Mouse (Mus musculus): Measurements from ENCODE around the gene Bcan. TPM values are rescaled to one million over a fixed set of nuclear protein-coding genes. Genes with fewer than 3 reads are reported as not detected.
A peak's percentile ranks its signal among the peaks of the same experiment; 100 is the strongest.

The Bcan gene
- polyA plus RNA-seq, 1 experiment from 2014 or later = 0.54 TPM

DNA sequence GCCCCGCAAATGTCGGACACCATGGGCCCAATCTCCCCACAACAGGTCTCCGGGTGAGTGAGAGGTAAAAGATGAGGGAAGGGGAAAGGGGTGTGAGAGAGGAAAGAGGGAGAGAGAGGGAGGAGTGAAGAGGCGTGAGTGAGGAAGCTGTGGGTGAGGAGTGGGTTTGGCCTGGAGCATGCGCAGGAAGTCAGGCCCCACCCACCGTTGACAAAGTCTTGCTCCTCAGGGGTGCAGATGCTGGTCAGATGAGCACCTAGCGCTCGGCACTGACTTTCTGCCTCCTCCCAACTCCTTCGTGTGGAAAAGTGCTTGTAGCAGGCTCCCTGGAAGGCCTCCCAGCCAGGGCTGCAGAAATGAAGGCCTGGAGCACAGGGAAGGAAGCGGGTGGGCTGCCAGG, 10.1 kb downstream of the Bcan start:
- H3K36me3 ChIP-seq = no peaks in the 10 kb centered on the region
- WGBS = 28% methylated on average over 10 of the region's 10 CpGs
- peaks cover 67% of the 10 kb centered on the region for H3K27me3 ChIP-seq (replicated peaks)
- no peak overlapping the region for H3K4me3 ChIP-seq (replicated peaks)
- no peak overlapping the region for H3K9ac ChIP-seq
- no peak for ATAC-seq
- H3K27ac ChIP-seq = no peak overlapping the region
- H3K4me1 ChIP-seq (replicated peaks) = peaks cover 35% of the 10 kb centered on the region
- no peaks in the 10 kb centered on the region for H3K9me3 ChIP-seq
- no peak overlapping the region for H3K4me2 ChIP-seq (replicated peaks)

- no peak overlapping the region for H3K27ac ChIP-seq
- ATAC-seq = no peak
- H3K9me3 ChIP-seq = no peaks in the 10 kb centered on the region
- peaks cover 50% of the 10 kb centered on the region for H3K27me3 ChIP-seq (replicated peaks)
- H3K9ac ChIP-seq = peak overlapping the region; percentile 23
- H3K36me3 ChIP-seq = no peaks in the 10 kb centered on the region
- WGBS = 5% methylated on average over 15 of the region's 15 CpGs
- H3K4me3 ChIP-seq (replicated peaks) = peak overlapping the region; percentile 36
- peaks cover 50% of the 10 kb centered on the region for H3K4me1 ChIP-seq (replicated peaks)
- H3K4me2 ChIP-seq (replicated peaks) = peak overlapping the region; percentile 85
Observed at GRCm38 (mm10) chr3:87988068-87988467, 12.0 kb downstream of the Bcan start.

GRCm38 (mm10) chr3:87987633-87988032, 12.4 kb downstream of the Bcan start:
- WGBS = under 1% methylated on average over 15 of the region's 15 CpGs
- Histone ChIP-seq H3K4me2 (replicated peaks) (peak overlapping the region; percentile 85), H3K4me3 (replicated peaks) (peak overlapping the region; percentile 36), H3K9me3 (no peaks in the 10 kb centered on the region), H3K27ac (no peak overlapping the region; the same call in 1 of the 2 replicates), H3K27me3 (replicated peaks) (peaks cover 45% of the 10 kb centered on the region), H3K9ac (peak overlapping the region; percentile 23), H3K36me3 (no peaks in the 10 kb centered on the region), H3K4me1 (replicated peaks) (peaks cover 53% of the 10 kb centered on the region)
- ATAC-seq = peak; percentile 20; the same call in 1 of the 2 replicates

GRCm38 (mm10) chr3:87986868-87987267, 13.2 kb downstream of the Bcan start:
- peak; percentile 67 for ATAC-seq
- 0 out of 2 replicates have a peak overlapping the region, but pooled peaks have one; percentile 23 for H3K9ac ChIP-seq
- peaks cover 61% of the 10 kb centered on the region for H3K4me1 ChIP-seq (replicated peaks)
- H3K27ac ChIP-seq = peak overlapping the region; percentile 60
- peak overlapping the region; percentile 36 for H3K4me3 ChIP-seq (replicated peaks)
- H3K9me3 ChIP-seq = no peaks in the 10 kb centered on the region
- no peaks in the 10 kb centered on the region for H3K36me3 ChIP-seq
- peak overlapping the region; percentile 85 for H3K4me2 ChIP-seq (replicated peaks)
- under 1% methylated on average over 17 of the region's 17 CpGs for WGBS
- peaks cover 38% of the 10 kb centered on the region for H3K27me3 ChIP-seq (replicated peaks)

- no peaks in the 10 kb centered on the region for H3K36me3 ChIP-seq
- 0 out of 2 replicates have a peak overlapping the region, but pooled peaks have one; percentile 6 for H3K4me2 ChIP-seq (replicated peaks)
- no peak overlapping the region for H3K4me3 ChIP-seq (replicated peaks)
- H3K27ac ChIP-seq = peak overlapping the region; percentile 60
- H3K9me3 ChIP-seq = no peaks in the 10 kb centered on the region
- ATAC-seq = no peak
- H3K4me1 ChIP-seq (replicated peaks) = peaks cover 72% of the 10 kb centered on the region
- H3K9ac ChIP-seq = 0 out of 2 replicates have a peak overlapping the region, but pooled peaks have one; percentile 1
- WGBS = 39% methylated on average over 12 of the region's 12 CpGs
- peaks cover 27% of the 10 kb centered on the region for H3K27me3 ChIP-seq (replicated peaks)
Observed at GRCm38 (mm10) chr3:87985505-87986320, 14.3 kb downstream of the Bcan start.

DNA sequence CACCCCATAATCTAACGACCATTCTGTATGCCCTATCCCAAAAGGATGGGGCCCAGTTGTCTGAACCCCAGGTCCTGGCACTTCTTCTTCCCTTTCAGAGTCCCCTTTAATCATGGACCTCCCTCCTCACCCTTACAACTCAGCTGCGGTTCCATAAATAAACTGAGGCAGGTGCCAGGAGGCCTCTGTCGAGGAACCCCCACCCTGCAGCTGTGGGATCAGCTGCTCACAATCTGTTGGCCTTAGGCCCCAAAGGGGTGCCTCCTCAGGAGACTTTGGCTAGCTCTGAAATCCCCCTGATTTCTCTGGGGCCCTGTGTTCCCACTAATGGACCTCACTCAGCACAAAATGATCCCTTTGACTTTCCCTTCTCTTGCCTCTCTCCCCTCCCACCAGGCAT, 15.9 kb downstream of the Bcan start:
- no peak for ATAC-seq
- no peaks in the 10 kb centered on the region for H3K9me3 ChIP-seq
- no peak overlapping the region for H3K9ac ChIP-seq
- 33% methylated on average over 3 of the region's 3 CpGs for WGBS
- peak overlapping the region; percentile 46 for H3K4me2 ChIP-seq (replicated peaks)
- H3K4me3 ChIP-seq (replicated peaks) = no peak overlapping the region
- H3K27me3 ChIP-seq (replicated peaks) = peaks cover 11% of the 10 kb centered on the region; the same call in 1 of the 2 replicates
- H3K36me3 ChIP-seq = no peaks in the 10 kb centered on the region
- peak overlapping the region; percentile 96 for H3K27ac ChIP-seq
- H3K4me1 ChIP-seq (replicated peaks) = peaks cover 87% of the 10 kb centered on the region

GRCm38 (mm10) chr3:87983627-87984026, 16.4 kb downstream of the Bcan start:
- H3K4me2 ChIP-seq (replicated peaks) = peak overlapping the region; percentile 46
- H3K9me3 ChIP-seq = no peaks in the 10 kb centered on the region
- peaks cover 6% of the 10 kb centered on the region; the same call in 1 of the 2 replicates for H3K27me3 ChIP-seq (replicated peaks)
- 48% methylated on average over 6 of the region's 6 CpGs for WGBS
- H3K9ac ChIP-seq = no peak overlapping the region
- no peaks in the 10 kb centered on the region for H3K36me3 ChIP-seq
- ATAC-seq = no peak
- H3K4me1 ChIP-seq (replicated peaks) = peaks cover 86% of the 10 kb centered on the region
- H3K27ac ChIP-seq = peak overlapping the region; percentile 96
- H3K4me3 ChIP-seq (replicated peaks) = no peak overlapping the region

- Histone ChIP-seq H3K4me2 (replicated peaks) (peak overlapping the region; percentile 46), H3K27me3 (replicated peaks) (no peaks in the 10 kb centered on the region; the same call in 1 of the 2 replicates), H3K4me3 (replicated peaks) (no peak overlapping the region), H3K36me3 (no peaks in the 10 kb centered on the region), H3K27ac (peak overlapping the region; percentile 96), H3K9ac (peak overlapping the region; percentile 1; the same call in 1 of the 2 replicates), H3K4me1 (replicated peaks) (peaks cover 80% of the 10 kb centered on the region), H3K9me3 (no peaks in the 10 kb centered on the region)
- WGBS = 4% methylated on average over 13 of the region's 13 CpGs
- ATAC-seq = peak; percentile 85
Observed at GRCm38 (mm10) chr3:87982836-87983601, 17.0 kb downstream of the Bcan start.

DNA sequence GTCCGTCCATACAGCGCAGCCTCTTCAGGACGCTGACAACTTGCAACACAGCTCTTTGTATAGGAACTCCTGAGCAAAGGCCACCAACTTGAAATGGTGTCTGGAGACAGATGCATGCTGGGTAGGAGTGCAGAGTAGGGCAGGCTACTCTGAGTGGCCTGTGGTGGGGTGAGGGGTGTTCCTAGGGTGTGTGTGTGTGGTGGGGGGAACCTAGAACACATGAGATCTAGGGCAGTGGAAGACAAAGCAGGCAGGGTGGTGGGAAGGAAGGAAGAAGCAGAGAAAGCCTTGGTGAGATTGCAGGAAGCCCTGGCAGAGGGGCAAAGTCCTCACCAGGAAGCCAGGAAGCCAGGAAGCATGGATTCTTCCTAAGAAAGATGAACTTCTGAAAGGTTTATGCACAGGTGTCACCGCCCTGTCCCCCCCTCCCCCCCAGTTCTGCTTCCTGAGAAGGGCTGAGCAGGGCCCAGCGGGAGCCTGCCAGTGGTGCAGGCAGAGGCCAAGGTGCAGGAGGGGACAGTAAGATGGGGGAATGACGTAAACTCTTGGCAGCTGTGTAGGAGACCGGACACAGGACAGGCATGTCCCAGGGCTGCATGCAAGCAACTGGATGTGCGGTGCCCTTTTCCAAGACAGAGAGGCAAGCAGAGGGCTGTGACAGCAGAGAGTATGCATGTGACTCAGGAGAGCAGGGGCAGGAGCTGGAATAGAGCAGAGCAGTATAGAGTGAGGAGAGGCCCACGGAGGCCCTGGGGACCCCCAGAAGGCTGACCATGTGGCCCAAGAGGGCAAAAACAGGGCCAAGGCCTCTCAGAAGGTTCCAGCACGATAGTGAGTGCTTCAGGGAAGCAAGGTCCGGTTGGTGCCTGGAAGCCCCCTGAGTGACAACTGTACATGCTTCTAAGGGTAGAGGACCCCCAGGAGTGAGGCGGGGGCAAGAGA, 17.9 kb downstream of the Bcan start:
- Histone ChIP-seq H3K9ac (peak overlapping the region; percentile 1; the same call in 1 of the 2 replicates), H3K4me2 (replicated peaks) (peak overlapping the region; percentile 46), H3K9me3 (no peaks in the 10 kb centered on the region), H3K36me3 (no peaks in the 10 kb centered on the region), H3K27ac (peak overlapping the region; percentile 96), H3K27me3 (replicated peaks) (no peaks in the 10 kb centered on the region), H3K4me3 (replicated peaks) (no peak overlapping the region), H3K4me1 (replicated peaks) (peaks cover 73% of the 10 kb centered on the region)
- 23% methylated on average over 12 of the region's 12 CpGs for WGBS
- peak; percentile 82 for ATAC-seq

DNA sequence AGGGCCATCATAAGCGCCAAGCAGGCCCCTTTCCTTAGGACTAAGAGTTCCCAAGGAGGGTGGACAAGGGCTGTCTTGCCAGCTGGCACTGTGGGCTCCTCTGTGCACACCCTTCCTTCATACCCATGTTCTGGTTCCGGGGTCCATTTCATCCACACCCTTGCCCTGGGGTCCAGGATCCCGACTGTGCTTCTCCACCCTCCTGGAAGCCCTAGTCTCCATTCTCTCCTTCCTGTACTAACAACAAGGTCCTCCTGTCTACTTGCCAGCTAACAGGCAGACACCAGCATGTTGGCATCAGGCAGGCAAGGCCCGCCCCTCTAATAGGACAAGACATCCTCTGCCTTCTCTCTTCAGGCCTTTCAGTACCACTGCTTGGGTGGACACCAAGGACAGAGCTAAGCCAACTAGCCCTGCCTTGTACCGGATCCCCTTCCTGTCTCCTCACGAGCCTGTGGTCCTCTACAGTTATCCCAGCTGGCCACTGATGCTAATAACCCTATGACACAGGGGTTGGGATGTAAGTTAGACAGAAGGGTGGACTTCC, 18.7 kb downstream of the Bcan start:
- peak overlapping the region; percentile 96 for H3K27ac ChIP-seq
- no peak overlapping the region for H3K4me2 ChIP-seq (replicated peaks)
- H3K4me3 ChIP-seq (replicated peaks) = no peak overlapping the region
- H3K36me3 ChIP-seq = no peaks in the 10 kb centered on the region
- H3K4me1 ChIP-seq (replicated peaks) = peaks cover 65% of the 10 kb centered on the region
- no peaks in the 10 kb centered on the region for H3K27me3 ChIP-seq (replicated peaks)
- 0 out of 2 replicates have a peak overlapping the region, but pooled peaks have one; percentile 1 for H3K9ac ChIP-seq
- ATAC-seq = no peak
- 83% methylated on average over 6 of the region's 6 CpGs for WGBS
- no peaks in the 10 kb centered on the region for H3K9me3 ChIP-seq

DNA sequence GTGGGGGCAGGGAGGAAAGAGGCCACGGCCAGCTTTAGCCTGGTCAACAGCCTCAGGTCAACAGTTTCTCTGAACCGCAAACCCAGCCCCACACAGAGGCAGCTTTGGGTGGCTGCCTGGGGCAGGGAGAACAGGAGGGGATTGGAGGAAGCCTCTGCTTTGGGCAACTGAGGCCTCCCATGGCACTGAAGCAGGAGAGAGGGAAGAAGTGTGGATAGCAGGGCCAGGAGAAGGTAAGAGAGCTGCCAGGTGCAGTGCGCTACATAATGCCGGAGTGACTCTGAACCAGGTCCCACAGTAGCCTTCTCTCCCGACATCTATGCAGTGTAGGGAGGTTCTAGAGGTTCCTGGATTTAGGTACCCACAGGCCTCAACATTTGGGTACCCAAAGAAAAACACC, 19.3 kb downstream of the Bcan start:
- Histone ChIP-seq H3K27ac (0 out of 2 replicates have a peak overlapping the region, but pooled peaks have one; percentile 96), H3K4me2 (replicated peaks) (no peak overlapping the region), H3K36me3 (no peaks in the 10 kb centered on the region), H3K4me1 (replicated peaks) (peaks cover 60% of the 10 kb centered on the region), H3K4me3 (replicated peaks) (no peak overlapping the region), H3K9me3 (no peaks in the 10 kb centered on the region), H3K9ac (no peak overlapping the region), H3K27me3 (replicated peaks) (no peaks in the 10 kb centered on the region)
- no peak for ATAC-seq
- 70% methylated on average over 5 of the region's 5 CpGs for WGBS

All from intestine, embryonic 15.5 days (tissue).